Mouse (Mus musculus): ENCODE results near the gene Trim15. TPM values are rescaled to one million over a fixed set of nuclear protein-coding genes. Genes with fewer than 3 reads are reported as not detected.
A peak's percentile ranks its signal among the peaks of the same experiment; 100 is the strongest.

The Trim15 gene
- polyA plus RNA-seq (2012; ENCODE audit: insufficient read depth, low replicate concordance) = not detected in 2 replicates

GRCm38 (mm10) chr17:36866719-36867527, at the start of gene Trim15:
TSS of gene Trim15 (minus strand) at chr17:36867210.
- Histone ChIP-seq H3K36me3 (replicated peaks; ENCODE audit: low read length) (no peaks in the 10 kb centered on the region), H3K27me3 (replicated peaks) (peaks cover 40% of the 10 kb centered on the region), H3K4me1 (peaks cover 58% of the 10 kb centered on the region), H3K4me3 (replicated peaks) (peak within 1 kb of the TSS; percentile 88), H3K9me3 (no peaks in the 10 kb centered on the region)
- TF ChIP-seq GATA1 (IDR thresholded peaks at IDR 0.05; ENCODE audit: borderline replicate concordance, low read length) (no peak), FLI1 (IDR thresholded peaks at IDR 0.05; ENCODE audit: low read length) (no peak)

- no peaks in the 10 kb centered on the region for H3K36me3 ChIP-seq (replicated peaks; ENCODE audit: low read length)
- H3K27me3 ChIP-seq (replicated peaks) = peaks cover 35% of the 10 kb centered on the region
- no peak for TF ChIP-seq FLI1 (IDR thresholded peaks at IDR 0.05; ENCODE audit: low read length)
- TF ChIP-seq GATA1 (IDR thresholded peaks at IDR 0.05; ENCODE audit: borderline replicate concordance, low read length) = no peak
- H3K4me1 ChIP-seq = peaks cover 6% of the 10 kb centered on the region
- H3K9me3 ChIP-seq = no peaks in the 10 kb centered on the region
- H3K4me3 ChIP-seq (replicated peaks) = peak overlapping the region; percentile 53
Observed at GRCm38 (mm10) chr17:36915076-36915475, 48.1 kb upstream of the Trim15 start.

DNA sequence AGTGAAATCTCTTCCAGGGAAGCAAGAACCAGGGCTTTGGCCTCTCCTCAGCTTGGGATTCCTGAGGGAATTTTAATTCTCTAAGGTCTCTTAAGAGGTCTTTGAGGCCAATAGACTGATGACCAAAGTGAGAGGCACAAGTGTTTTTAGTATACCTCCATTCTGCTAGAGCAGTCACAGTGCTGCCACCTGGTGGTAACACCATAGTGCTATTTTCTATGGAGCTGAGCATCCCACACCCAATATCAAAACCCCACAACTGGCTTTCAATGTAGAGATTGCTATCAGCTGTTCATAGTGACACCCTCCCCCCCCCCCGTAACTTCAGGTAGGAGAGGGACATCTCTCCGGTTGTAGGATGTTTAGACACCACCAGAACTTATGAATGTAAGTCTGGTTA, 47.1 kb upstream of the Trim15 start:
- no peak for TF ChIP-seq FLI1 (IDR thresholded peaks at IDR 0.05; ENCODE audit: low read length)
- no peak for TF ChIP-seq GATA1 (IDR thresholded peaks at IDR 0.05; ENCODE audit: borderline replicate concordance, low read length)
- Histone ChIP-seq H3K27me3 (replicated peaks) (peaks cover 42% of the 10 kb centered on the region), H3K9me3 (no peaks in the 10 kb centered on the region)

GRCm38 (mm10) chr17:36912031-36912430, 45.0 kb upstream of the Trim15 start:
- TF ChIP-seq GATA1 (IDR thresholded peaks at IDR 0.05; ENCODE audit: borderline replicate concordance, low read length) = no peak
- no peak for TF ChIP-seq FLI1 (IDR thresholded peaks at IDR 0.05; ENCODE audit: low read length)
- H3K4me1 ChIP-seq = peaks cover 6% of the 10 kb centered on the region
- H3K36me3 ChIP-seq (replicated peaks; ENCODE audit: low read length) = no peaks in the 10 kb centered on the region
- no peaks in the 10 kb centered on the region for H3K9me3 ChIP-seq
- no peak overlapping the region for H3K4me3 ChIP-seq (replicated peaks)
- peaks cover 53% of the 10 kb centered on the region for H3K27me3 ChIP-seq (replicated peaks)

More for the DNA sequence above, 47.1 kb upstream of the Trim15 start:
- H3K36me3 ChIP-seq (replicated peaks; ENCODE audit: low read length) = no peaks in the 10 kb centered on the region
- H3K4me3 ChIP-seq (replicated peaks) = no peak overlapping the region
- H3K4me1 ChIP-seq = peaks cover 6% of the 10 kb centered on the region

DNA sequence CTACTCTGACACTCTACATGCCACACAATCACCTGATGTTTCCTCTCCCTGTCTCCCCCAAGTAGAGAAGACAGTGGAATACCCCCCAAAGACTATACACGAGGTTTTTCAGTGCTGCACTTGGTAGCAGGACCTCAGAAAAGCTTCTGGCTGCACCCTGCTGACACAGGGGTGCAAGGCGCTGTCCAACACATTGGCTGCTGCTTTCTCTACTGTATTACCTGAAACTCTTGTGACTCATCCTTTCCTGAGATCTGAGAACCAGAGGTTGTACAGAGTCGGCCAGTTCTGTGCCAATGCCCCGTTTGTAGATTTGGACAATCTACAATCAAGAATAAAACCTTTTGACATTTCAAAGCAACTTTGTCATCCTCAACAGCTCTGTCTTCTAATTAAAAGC, 42.8 kb upstream of the Trim15 start:
- H3K36me3 ChIP-seq (replicated peaks; ENCODE audit: low read length) = no peaks in the 10 kb centered on the region
- TF ChIP-seq GATA1 (IDR thresholded peaks at IDR 0.05; ENCODE audit: borderline replicate concordance, low read length) = no peak
- no peak for TF ChIP-seq FLI1 (IDR thresholded peaks at IDR 0.05; ENCODE audit: low read length)
- H3K9me3 ChIP-seq = no peaks in the 10 kb centered on the region
- H3K27me3 ChIP-seq (replicated peaks) = peaks cover 62% of the 10 kb centered on the region
- peaks cover under 1% of the 10 kb centered on the region; the same call in 1 of the 2 replicates for H3K4me1 ChIP-seq
- no peak overlapping the region for H3K4me3 ChIP-seq (replicated peaks)

DNA sequence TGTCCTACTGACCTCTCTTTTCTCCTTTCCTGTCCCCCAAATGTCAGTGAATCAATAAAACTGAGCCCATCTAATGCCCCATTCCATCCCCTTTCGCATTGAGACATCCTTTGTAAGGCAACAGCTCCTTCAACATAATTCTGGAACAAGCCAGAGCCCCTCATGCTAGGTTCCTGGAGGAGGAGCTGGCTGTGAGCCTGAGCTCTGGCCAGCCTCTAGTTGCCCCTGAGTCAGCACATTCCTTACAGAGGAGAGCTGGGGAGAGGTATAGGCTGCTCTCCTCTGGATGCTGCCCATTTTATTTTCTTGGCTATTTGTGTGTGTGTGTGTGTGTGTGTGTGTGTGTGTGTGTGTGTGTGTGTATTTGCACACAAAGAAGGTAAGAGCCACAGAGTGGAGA, 41.2 kb upstream of the Trim15 start:
- no peaks in the 10 kb centered on the region for H3K9me3 ChIP-seq
- no peaks in the 10 kb centered on the region for H3K36me3 ChIP-seq (replicated peaks; ENCODE audit: low read length)

GRCm38 (mm10) chr17:36903651-36904050, 36.6 kb upstream of the Trim15 start:
- no peaks in the 10 kb centered on the region for H3K36me3 ChIP-seq (replicated peaks; ENCODE audit: low read length)
- peaks cover 4% of the 10 kb centered on the region; the same call in 1 of the 2 replicates for H3K4me1 ChIP-seq
- TF ChIP-seq GATA1 (IDR thresholded peaks at IDR 0.05; ENCODE audit: borderline replicate concordance, low read length) = no peak
- no peak for TF ChIP-seq FLI1 (IDR thresholded peaks at IDR 0.05; ENCODE audit: low read length)

More for the DNA sequence above, 41.2 kb upstream of the Trim15 start:
- H3K4me3 ChIP-seq (replicated peaks) = no peak overlapping the region
- TF ChIP-seq GATA1 (IDR thresholded peaks at IDR 0.05; ENCODE audit: borderline replicate concordance, low read length) (no peak), FLI1 (IDR thresholded peaks at IDR 0.05; ENCODE audit: low read length) (no peak)
- H3K4me1 ChIP-seq = no peaks in the 10 kb centered on the region
- peaks cover 60% of the 10 kb centered on the region for H3K27me3 ChIP-seq (replicated peaks)

DNA sequence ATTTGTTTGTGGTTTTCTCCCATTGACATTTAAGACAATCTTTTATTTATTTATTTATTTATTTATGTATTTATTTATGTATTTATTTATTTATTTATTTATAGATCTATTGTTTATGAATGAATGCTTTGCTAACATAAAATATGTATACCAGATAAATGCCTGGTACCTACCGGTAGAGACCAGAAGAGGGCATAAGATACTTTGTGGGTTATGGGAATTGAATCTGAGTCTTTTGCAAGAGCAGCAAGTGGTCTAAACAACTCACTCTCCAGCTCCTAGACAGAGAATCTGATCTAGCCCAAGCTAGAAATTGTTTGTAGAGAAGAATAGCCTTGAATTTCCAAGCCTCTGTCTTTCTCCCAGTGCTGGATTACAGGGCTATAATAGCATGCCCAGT, 33.7 kb upstream of the Trim15 start:
- H3K4me1 ChIP-seq = peaks cover 11% of the 10 kb centered on the region
- no peak for TF ChIP-seq FLI1 (IDR thresholded peaks at IDR 0.05; ENCODE audit: low read length)
- TF ChIP-seq GATA1 (IDR thresholded peaks at IDR 0.05; ENCODE audit: borderline replicate concordance, low read length) = no peak
- no peaks in the 10 kb centered on the region for H3K36me3 ChIP-seq (replicated peaks; ENCODE audit: low read length)
- peaks cover 49% of the 10 kb centered on the region for H3K27me3 ChIP-seq (replicated peaks)
- H3K9me3 ChIP-seq = no peaks in the 10 kb centered on the region
- no peak overlapping the region for H3K4me3 ChIP-seq (replicated peaks)

More at GRCm38 (mm10) chr17:36903651-36904050, 36.6 kb upstream of the Trim15 start:
- Histone ChIP-seq H3K4me3 (replicated peaks) (no peak overlapping the region), H3K27me3 (replicated peaks) (peaks cover 56% of the 10 kb centered on the region), H3K9me3 (no peaks in the 10 kb centered on the region)

DNA sequence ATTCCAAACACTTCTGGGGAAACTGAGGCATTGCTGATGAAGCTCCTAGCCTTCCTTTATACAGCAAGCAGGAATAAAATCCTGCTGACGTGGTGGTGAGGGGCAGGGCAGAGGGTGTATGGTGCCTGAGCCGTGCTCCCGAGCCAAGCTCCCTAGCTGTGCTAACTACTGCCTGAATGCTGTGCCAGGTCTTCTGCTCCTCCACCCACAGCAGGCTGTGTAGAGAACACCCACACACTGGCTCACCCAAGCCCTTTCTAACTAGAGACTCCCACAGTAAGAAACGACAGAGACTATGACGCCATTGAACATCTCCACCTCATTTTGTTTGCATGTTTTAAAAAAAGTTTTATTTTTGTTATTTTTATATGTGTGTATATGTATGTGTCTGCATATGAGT, 33.0 kb upstream of the Trim15 start:
- peaks cover 11% of the 10 kb centered on the region for H3K4me1 ChIP-seq
- H3K4me3 ChIP-seq (replicated peaks) = no peak overlapping the region
- TF ChIP-seq FLI1 (IDR thresholded peaks at IDR 0.05; ENCODE audit: low read length) = no peak
- H3K27me3 ChIP-seq (replicated peaks) = peaks cover 44% of the 10 kb centered on the region
- no peaks in the 10 kb centered on the region for H3K36me3 ChIP-seq (replicated peaks; ENCODE audit: low read length)
- no peaks in the 10 kb centered on the region for H3K9me3 ChIP-seq

DNA sequence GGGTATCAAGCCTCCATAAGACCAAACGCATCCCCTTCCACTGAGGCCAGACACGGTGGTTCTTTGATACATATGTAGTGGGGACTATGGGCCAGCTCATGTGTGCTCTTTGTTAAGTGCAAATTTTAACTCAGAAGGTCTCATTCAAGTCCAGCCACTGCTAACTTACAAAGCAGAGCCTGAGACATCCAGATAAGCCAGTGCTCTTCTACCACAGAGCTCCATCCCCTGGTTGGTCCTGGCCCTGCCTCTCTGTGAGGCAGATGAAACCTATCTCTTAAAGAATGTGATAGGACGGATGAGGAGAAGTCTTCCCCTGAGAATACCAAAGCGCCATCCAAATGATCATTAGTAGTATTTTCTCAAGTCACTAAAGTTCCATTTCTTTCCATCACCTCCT, 32.4 kb upstream of the Trim15 start:
- no peak for TF ChIP-seq GATA1 (IDR thresholded peaks at IDR 0.05; ENCODE audit: borderline replicate concordance, low read length)
- TF ChIP-seq FLI1 (IDR thresholded peaks at IDR 0.05; ENCODE audit: low read length) = no peak
- Histone ChIP-seq H3K4me3 (replicated peaks) (no peak overlapping the region), H3K27me3 (replicated peaks) (peaks cover 48% of the 10 kb centered on the region), H3K4me1 (peaks cover 11% of the 10 kb centered on the region), H3K36me3 (replicated peaks; ENCODE audit: low read length) (no peaks in the 10 kb centered on the region), H3K9me3 (no peaks in the 10 kb centered on the region)

All from megakaryocyte, embryonic 14.5 days (primary cell).